Mouse (Mus musculus) thymus, adult 2 months (tissue): ENCODE data around the gene Syf2. TPM values are rescaled to one million over a fixed set of nuclear protein-coding genes. Genes with fewer than 3 reads are reported as not detected.
A peak's percentile ranks its signal among the peaks of the same experiment; 100 is the strongest.

Experiments used
- DNase-seq: peaks from one replicate; pipeline ENCODE4 v3.0.0; 2021
- H3K27ac ChIP-seq: fragments of 200-500 bp; 2 replicates; pipeline ENCODE4 v1.5.1; 2012; ENCODE audit warnings: low read length, control low read depth; ENCODE audit not compliant: control insufficient read depth, insufficient read depth
- H3K27me3 ChIP-seq: fragments of 200-500 bp; 2 replicates; pipeline ENCODE4 v1.6.1; 2012; ENCODE audit warnings: mild to moderate bottlenecking, low read length, moderate library complexity, mixed read lengths; ENCODE audit not compliant: control insufficient read depth, insufficient read depth
- H3K36me3 ChIP-seq: fragments of 200-500 bp; 2 replicates; pipeline ENCODE4 v1.6.1; 2012; ENCODE audit warnings: mild to moderate bottlenecking, low read length, moderate library complexity; ENCODE audit not compliant: control insufficient read depth, insufficient read depth
- H3K4me1 ChIP-seq: fragments of 200-500 bp; replicated peaks from 2 replicates; pipeline ENCODE4 v1.6.1; 2012; ENCODE audit warnings: low read length; ENCODE audit not compliant: control insufficient read depth, insufficient read depth
- H3K4me3 ChIP-seq: fragments of 200-500 bp; 2 replicates; pipeline ENCODE4 v1.5.1; 2012; ENCODE audit warnings: mild to moderate bottlenecking, low read length, control low read depth, moderate library complexity; ENCODE audit not compliant: control insufficient read depth, insufficient read depth
- CTCF ChIP-seq: fragments of 200-500 bp; IDR thresholded peaks from 2 replicates; pipeline ENCODE4 v1.5.1; 2012; ENCODE audit warnings: mild to moderate bottlenecking, control low read depth, low read length, moderate library complexity, borderline replicate concordance; ENCODE audit not compliant: control insufficient read depth, poor library complexity, insufficient read depth; ENCODE audit errors: extremely low read depth
- POLR2A ChIP-seq: fragments of 200-500 bp; IDR thresholded peaks from 2 replicates; pipeline ENCODE4 v1.6.1; 2012; ENCODE audit warnings: mild to moderate bottlenecking, low read length, control low read depth, moderate library complexity; ENCODE audit not compliant: control insufficient read depth, poor library complexity, insufficient read depth; ENCODE audit errors: extremely low read depth
- WGBS: fragments of 180-500 bp; shearing (Covaris S2); methylation state at CpG from one replicate; pipeline ENCODE4 v1.1.7; 2018; 5-methylcytosine and 5-hydroxymethylcytosine counted together
- polyA plus RNA-seq: library from polyadenylated mRNA; depleted of rRNA; stranded (reverse); fragments of >200 nt; gene quantifications from 2 replicates; pipeline ENCODE4 v1.2.3, GENCODE M21; 2012; rRNA removed

The Syf2 gene
- polyA plus RNA-seq, 1 experiment: 42.8 TPM

GRCm38 (mm10) chr4:134984555-134984954 lies 53.9 kb downstream of the Syf2 start:
- Histone ChIP-seq H3K4me1 (no peaks in the 10 kb centered on the region), H3K4me3 (no peak overlapping the region), H3K27me3 (no peaks in the 10 kb centered on the region), H3K36me3 (no peaks in the 10 kb centered on the region), H3K27ac (no peak overlapping the region)
- DNase-seq: peak; percentile 26
- TF ChIP-seq POLR2A: no peak
- TF ChIP-seq CTCF: peak; percentile 49; the same call in 1 of the 2 replicates
- WGBS: 84% methylated on average over 3 of the region's 3 CpGs

- Histone ChIP-seq H3K27me3 (no peaks in the 10 kb centered on the region), H3K36me3 (no peaks in the 10 kb centered on the region), H3K4me1 (no peaks in the 10 kb centered on the region), H3K27ac (no peak overlapping the region), H3K4me3 (no peak overlapping the region)
- no peak for TF ChIP-seq POLR2A
- no peak for TF ChIP-seq CTCF
- 93% methylated on average over 11 of the region's 11 CpGs for WGBS
- no peak for DNase-seq
Measured at GRCm38 (mm10) chr4:134985626-134986335, 55.1 kb downstream of the Syf2 start.

GRCm38 (mm10) chr4:134986336-134986635 lies 55.6 kb downstream of the Syf2 start:
- no peak for DNase-seq
- WGBS: 87% methylated on average over 4 of the region's 4 CpGs

GRCm38 (mm10) chr4:134986963-134987362 lies 56.3 kb downstream of the Syf2 start:
- H3K27ac ChIP-seq: no peak overlapping the region
- H3K27me3 ChIP-seq: no peaks in the 10 kb centered on the region
- no peaks in the 10 kb centered on the region for H3K4me1 ChIP-seq
- H3K4me3 ChIP-seq: no peak overlapping the region
- TF ChIP-seq CTCF (no peak), POLR2A (no peak)
- no peaks in the 10 kb centered on the region for H3K36me3 ChIP-seq
- no peak for DNase-seq
- 92% methylated on average over 3 of the region's 3 CpGs for WGBS

More at GRCm38 (mm10) chr4:134986336-134986635, 55.6 kb downstream of the Syf2 start:
- H3K4me3 ChIP-seq: no peak overlapping the region
- H3K4me1 ChIP-seq: no peaks in the 10 kb centered on the region
- H3K27ac ChIP-seq: no peak overlapping the region
- TF ChIP-seq CTCF (no peak), POLR2A (no peak)
- no peaks in the 10 kb centered on the region for H3K36me3 ChIP-seq
- no peaks in the 10 kb centered on the region for H3K27me3 ChIP-seq

Other genes starting within 250 kb of the Syf2 start
- gene Man1c1, start 226.6 kb upstream of the Syf2 start, polyA plus RNA-seq: 4.4 and 5.5 TPM in 2 replicates
- gene Ldlrap1, start 162.9 kb upstream of the Syf2 start, polyA plus RNA-seq: 25.3 and 26.0 TPM in 2 replicates
- gene Maco1, start 77.6 kb upstream of the Syf2 start, polyA plus RNA-seq: 12.0 and 15.0 TPM in 2 replicates
- gene Rhd, start 66.4 kb upstream of the Syf2 start, polyA plus RNA-seq: 0.38 TPM in 1 of 2 replicates, not detected in the other
- 196 and 226 TPM in 2 replicates for gene Tmem50a, start 15.9 kb upstream of the Syf2 start, polyA plus RNA-seq
- 1,774 and 1,821 TPM in 2 replicates for gene Rsrp1, start 7.3 kb upstream of the Syf2 start, polyA plus RNA-seq
- gene Runx3, start 189.8 kb downstream of the Syf2 start, polyA plus RNA-seq: 24.6 and 34.2 TPM in 2 replicates